Mouse (Mus musculus): ENCODE results near the gene Rsph1. TPM values are rescaled to one million over a fixed set of nuclear protein-coding genes. Genes with fewer than 3 reads are reported as not detected.

Rsph1 gene
- total RNA-seq, 2 experiments from 2014 or later, result 4.7 to 17.5 TPM

- Histone ChIP-seq H3K27ac (no peak overlapping the region), H3K4me3 (no peak overlapping the region)
- TF ChIP-seq CTCF (IDR thresholded peaks at IDR 0.05), result no peak
- intact Hi-C loops (cut with DNase I), result no loop called here
- DNase-seq, result no peak
These were observed 50.8 kb downstream of the Rsph1 start for GRCm38 (mm10) chr17:31226368-31226767.

DNA sequence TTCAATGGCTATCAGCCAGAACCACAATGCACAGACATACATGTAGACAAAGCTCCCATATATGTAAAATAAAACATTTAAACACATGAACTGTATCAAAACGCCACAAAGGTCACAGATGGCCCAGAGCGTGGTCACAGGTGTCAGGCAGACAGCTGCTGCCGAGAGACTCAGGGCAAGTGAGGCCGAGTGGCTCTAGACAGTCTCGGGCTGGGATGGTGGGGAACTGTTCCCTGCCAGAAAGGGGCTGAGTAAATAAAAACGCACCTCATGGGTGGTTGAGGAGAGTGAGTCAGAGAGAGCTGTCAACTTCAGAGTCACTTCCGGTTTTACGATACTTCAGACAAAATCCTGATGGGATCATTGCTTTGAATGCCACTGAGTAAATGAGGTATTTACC lies 52.6 kb downstream of the Rsph1 start:
- DNase-seq, result no peak
- intact Hi-C loops (cut with DNase I), result no loop called here
- Histone ChIP-seq H3K27ac (no peak overlapping the region), H3K4me3 (no peak overlapping the region)
- no peak for TF ChIP-seq CTCF (IDR thresholded peaks at IDR 0.05)

- no peak for DNase-seq
- H3K27ac ChIP-seq, result no peak overlapping the region
- no peak overlapping the region for H3K4me3 ChIP-seq
- intact Hi-C loops (cut with DNase I), result no loop called here
- no peak for TF ChIP-seq CTCF (IDR thresholded peaks at IDR 0.05)
These were observed 53.3 kb downstream of the Rsph1 start for GRCm38 (mm10) chr17:31223835-31224234.

DNA sequence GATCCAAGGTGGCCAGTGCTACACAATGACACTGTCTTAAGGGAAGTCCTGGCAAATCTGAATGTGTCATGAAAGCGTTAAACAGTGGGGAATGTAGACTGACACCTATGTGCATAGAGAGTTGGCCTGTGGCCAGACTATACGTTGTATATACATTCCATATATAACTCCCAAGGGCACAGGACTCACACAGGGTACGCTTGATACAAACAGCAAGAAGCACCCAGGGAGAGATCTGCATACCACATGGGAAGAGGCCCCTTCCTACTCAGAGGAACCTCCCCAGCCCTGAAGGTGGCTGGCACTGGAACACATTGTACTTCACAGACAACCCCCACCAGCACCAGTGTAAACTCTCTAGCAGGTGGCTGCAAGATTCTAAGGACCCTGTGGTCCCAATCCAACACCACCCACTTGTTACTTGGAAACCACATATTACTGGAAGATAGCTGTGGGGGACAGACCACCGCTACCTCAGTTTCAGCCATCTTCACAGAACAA lies 54.3 kb downstream of the Rsph1 start:
- intact Hi-C loops (cut with DNase I), result no loop called here
- DNase-seq, result no peak
- no peak for TF ChIP-seq CTCF (IDR thresholded peaks at IDR 0.05)
- Histone ChIP-seq H3K27ac (no peak overlapping the region), H3K4me3 (no peak overlapping the region)

DNA sequence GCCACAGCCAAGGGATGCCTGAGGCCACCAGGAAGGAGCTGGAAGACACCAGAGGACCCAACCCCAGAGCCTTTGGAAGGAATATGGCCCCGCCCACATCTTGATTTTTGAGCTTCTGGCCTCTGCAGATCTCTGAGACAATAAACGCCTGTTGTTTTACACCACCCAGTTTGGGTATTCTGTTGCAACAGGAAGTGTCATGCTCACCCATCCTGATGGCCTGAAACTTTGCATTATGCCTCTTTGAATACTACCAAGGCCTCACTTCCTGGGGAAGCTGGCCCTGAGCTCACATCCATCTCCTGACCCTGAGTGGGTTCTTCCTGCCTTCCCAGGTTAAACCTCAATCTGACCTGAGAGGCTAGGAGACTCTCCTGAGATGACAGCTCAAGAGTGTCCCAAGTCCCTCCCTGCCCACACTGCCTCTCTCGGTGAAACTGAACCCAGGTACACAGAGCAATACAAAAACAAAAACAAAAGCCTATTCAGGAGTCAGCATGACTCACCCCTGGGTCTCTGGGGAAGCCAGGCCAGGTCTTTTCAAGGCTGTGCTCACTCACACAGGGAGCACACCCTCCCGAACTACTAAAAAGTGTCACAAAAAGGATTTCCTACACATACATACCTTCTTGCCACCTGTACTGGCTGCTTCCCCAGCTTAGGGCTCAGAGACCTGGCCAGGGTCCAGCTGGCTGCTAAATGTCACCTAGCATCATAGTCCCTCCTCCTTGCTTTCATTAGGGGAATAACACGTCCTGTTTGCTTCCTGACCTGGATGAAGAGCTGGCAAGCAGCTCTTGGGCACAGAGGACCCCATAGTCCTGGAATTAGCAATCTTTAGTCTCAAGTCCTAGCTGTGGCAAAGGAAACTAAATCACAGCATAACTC lies 60.9 kb downstream of the Rsph1 start:
- intact Hi-C loops (cut with DNase I), result no loop called here
- no peak overlapping the region for H3K27ac ChIP-seq
- DNase-seq, result no peak
- no peak overlapping the region for H3K4me3 ChIP-seq
- TF ChIP-seq CTCF (IDR thresholded peaks at IDR 0.05), result no peak

DNA sequence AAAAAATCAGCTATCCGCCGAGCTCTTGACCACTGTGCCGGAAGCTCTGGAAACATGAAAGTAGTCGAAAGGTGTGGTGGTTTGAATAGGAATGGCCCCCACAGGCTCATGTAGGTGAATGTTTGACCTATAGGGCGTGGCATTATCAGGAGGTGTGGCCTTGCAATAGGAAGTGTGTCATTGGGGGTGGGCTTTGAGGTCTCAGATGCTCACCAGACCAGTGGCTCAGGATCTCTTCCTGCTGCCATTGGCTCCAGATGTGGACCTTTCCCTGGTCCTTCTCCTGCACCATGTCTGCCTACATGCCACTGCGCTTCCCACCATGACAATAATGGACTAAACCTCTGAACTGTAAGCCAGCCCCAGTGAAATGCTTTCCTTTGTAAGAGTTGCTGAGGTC lies 65.3 kb downstream of the Rsph1 start:
- DNase-seq, result no peak
- no peak for TF ChIP-seq CTCF (IDR thresholded peaks at IDR 0.05)
- intact Hi-C loops (cut with DNase I), result no loop called here
- no peak overlapping the region for H3K4me3 ChIP-seq
- H3K27ac ChIP-seq, result no peak overlapping the region

- DNase-seq, result no peak
- TF ChIP-seq CTCF (IDR thresholded peaks at IDR 0.05), result no peak
- Histone ChIP-seq H3K4me3 (no peak overlapping the region), H3K27ac (no peak overlapping the region)
- intact Hi-C loops (cut with DNase I), result no loop called here
These were observed 66.9 kb downstream of the Rsph1 start for GRCm38 (mm10) chr17:31210299-31210698.

GRCm38 (mm10) chr17:31209376-31209930 lies 67.7 kb downstream of the Rsph1 start:
- no peak overlapping the region for H3K27ac ChIP-seq
- TF ChIP-seq CTCF (IDR thresholded peaks at IDR 0.05), result no peak
- intact Hi-C loops (cut with DNase I), result no loop called here
- no peak for DNase-seq
- H3K4me3 ChIP-seq, result no peak overlapping the region

DNA sequence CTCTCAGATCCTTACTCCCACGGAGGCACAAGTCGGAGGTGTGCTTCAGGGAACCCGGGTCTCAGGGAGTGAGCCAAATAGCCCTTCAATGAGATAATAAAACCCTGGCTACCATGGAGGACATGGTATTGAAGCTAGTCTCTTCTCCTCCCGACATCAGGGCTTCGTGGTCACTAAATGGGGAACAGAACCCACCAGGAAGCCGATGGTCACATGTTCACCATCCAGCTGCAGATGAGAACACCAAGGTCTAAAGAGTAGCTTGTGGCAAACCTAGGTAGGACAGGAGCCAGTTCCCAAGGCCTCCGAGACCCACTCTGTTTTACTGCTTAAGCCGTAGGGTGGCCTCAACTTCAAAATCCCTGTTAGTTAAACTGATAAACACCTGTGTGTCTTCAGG lies 68.5 kb downstream of the Rsph1 start:
- intact Hi-C loops (cut with DNase I), result no loop called here
- TF ChIP-seq CTCF (IDR thresholded peaks at IDR 0.05), result no peak
- no peak overlapping the region for H3K27ac ChIP-seq
- no peak overlapping the region for H3K4me3 ChIP-seq
- no peak for DNase-seq

GRCm38 (mm10) chr17:31207771-31208334 lies 69.3 kb downstream of the Rsph1 start, which contains the start of gene Ubash3a:
Ubash3a (plus strand) TSS chr17:31207873.
- no peak within 1 kb of the TSS for H3K27ac ChIP-seq
- DNase-seq, result no peak
- intact Hi-C loops (cut with DNase I), result no loop called here
- TF ChIP-seq CTCF (IDR thresholded peaks at IDR 0.05), result no peak
- no peak within 1 kb of the TSS for H3K4me3 ChIP-seq

Other genes with a start within 250 kb of the Rsph1 start
- gene Abcg1, start 219.7 kb downstream of the Rsph1 start, total RNA-seq (2021), result 1 to 10 TPM in 1 of 2 experiments, under 1 TPM in 1; 0.89 to 2.5 TPM
- gene Tff3, start 147.7 kb downstream of the Rsph1 start, total RNA-seq (2021), result not detected
- not detected for gene Tff2, start 133.1 kb downstream of the Rsph1 start, total RNA-seq (2021)
- not detected for gene Tff1, start 112.1 kb downstream of the Rsph1 start, total RNA-seq (2021)
- gene Tmprss3, start 78.4 kb downstream of the Rsph1 start, total RNA-seq (2021), result not detected
- gene Ubash3a, start 69.5 kb downstream of the Rsph1 start, total RNA-seq (2021), result not detected
- gene Slc37a1, start 9.4 kb upstream of the Rsph1 start, total RNA-seq (2021), result 1 to 10 TPM; 3.0 to 4.2 TPM
- 1 to 10 TPM; 1.8 to 3.3 TPM for gene Pde9a, start 108.8 kb upstream of the Rsph1 start, total RNA-seq (2021)
- 1 to 10 TPM; 4.3 to 7.7 TPM for gene Wdr4, start 242.6 kb upstream of the Rsph1 start, total RNA-seq (2021)
- gene Ndufv3, start 242.7 kb upstream of the Rsph1 start, total RNA-seq (2021), result 100 to 1,000 TPM; 451 to 524 TPM

All from gastrocnemius, adult 2 months (tissue).